Mouse (Mus musculus) E14TG2a.4 (cell line): ENCODE results near the gene Wnt10a.

Experiments used
- CTCF ChIP-seq: conservative IDR thresholded peaks from 2 replicates; pipeline ENCODE4 v1.5.1; 2014; ENCODE audit warnings: low read length
- NANOG ChIP-seq: IDR thresholded peaks from 2 replicates; pipeline ENCODE4 v1.6.1; 2014; ENCODE audit warnings: borderline replicate concordance, low read length, mixed read lengths

DNA sequence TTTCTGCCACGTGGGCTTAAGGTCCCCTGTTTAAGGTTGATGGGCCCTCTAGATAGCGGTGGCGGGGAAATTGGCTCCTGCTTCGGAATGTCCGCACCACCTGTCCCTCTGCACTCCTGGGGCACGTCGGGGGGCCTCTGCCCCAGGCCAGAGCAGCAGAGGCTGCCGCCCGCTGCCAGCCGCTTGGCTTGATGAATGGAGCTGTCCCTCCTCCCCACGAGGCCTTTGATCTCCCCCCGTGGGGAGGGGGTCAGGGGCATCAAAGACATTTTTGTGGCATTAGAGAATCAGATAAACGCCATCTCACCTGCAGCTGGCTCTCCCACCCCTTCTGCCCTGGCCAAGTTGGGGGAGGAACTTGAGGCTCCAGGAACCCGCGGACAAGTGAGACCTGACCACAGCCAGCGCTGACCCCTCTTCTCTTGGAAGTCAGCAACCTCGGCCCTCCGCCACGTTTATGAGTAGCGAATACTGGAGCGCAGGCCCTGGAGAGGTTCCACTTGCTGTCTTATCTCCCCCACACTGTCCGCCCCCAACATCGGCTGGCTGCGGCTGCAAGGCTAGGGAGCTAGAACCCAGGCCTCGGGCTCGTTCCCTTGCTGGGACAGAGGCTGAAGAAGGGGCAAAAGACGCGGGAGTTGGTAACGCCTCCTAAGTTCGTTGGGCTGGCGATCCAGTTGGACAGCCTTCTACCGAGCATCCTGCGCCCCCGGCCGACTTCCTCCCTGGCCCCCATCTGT is 20.4 kb upstream of the Wnt10a start:
- no peak for TF ChIP-seq CTCF
- no peak for TF ChIP-seq NANOG
